Mouse (Mus musculus): ENCODE results near the gene Plxnb2. TPM values are rescaled to one million over a fixed set of nuclear protein-coding genes. Genes with fewer than 3 reads are reported as not detected.
A peak's percentile ranks its signal among the peaks of the same experiment; 100 is the strongest.

Plxnb2 gene
- polyA plus RNA-seq, 1 experiment, result 210 TPM

DNA sequence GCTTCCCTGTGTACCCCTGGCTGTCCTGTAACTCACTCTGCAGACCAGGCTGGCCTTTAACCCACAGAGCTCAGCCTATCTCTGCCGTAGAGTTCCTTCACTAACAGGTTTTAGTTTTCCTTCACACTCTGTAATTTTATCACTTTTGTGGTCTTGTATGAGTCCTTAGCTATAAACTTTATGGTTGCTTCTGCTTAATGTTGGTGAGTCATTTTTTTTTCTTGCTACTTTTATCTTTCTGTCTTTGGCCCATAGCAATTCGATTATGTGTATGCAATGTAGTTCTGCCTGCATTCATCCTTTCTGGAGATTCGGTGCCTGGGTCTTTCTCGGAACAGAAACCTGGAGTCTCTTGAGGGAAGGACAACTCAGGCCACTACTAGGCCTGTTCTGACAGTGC is 26.9 kb upstream of the Plxnb2 start:
- no peak for TF ChIP-seq CTCF (IDR thresholded peaks at IDR 0.05; ENCODE audit: insufficient read depth, low read length)
- no peak for TF ChIP-seq POLR2A (IDR thresholded peaks at IDR 0.05; ENCODE audit: borderline replicate concordance, extremely low read depth, low read depth, low read length)
- H3K4me1 ChIP-seq (ENCODE audit: control insufficient read depth, insufficient read depth, low read length), result no peaks in the 10 kb centered on the region; the same call in 1 of the 2 replicates
- DNase-seq, result no peak
- WGBS, result 78% methylated on average over 4 of the region's 4 CpGs
- H3K4me3 ChIP-seq (replicated peaks; ENCODE audit: extremely low read depth, low read depth, low read length), result no peak overlapping the region

DNA sequence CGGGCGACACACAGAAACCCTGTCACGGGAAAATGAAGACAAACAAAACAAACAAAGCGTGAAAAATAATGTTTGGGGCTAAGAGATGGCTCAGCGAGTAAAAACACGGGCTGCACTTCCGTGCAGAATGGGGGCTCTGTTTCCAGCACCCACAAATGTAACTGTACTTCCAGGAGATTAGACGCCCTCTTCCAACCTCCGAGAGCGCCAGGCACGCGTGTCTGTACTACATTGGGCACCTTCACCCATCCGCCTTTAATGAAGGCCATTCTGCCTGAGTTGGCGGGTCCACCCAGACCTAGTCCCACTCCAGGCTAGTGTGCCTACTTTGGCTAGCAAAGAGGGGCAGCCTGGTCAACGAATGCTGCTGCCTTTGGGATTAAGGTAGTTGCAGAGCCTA is 16.5 kb upstream of the Plxnb2 start:
- TF ChIP-seq POLR2A (IDR thresholded peaks at IDR 0.05; ENCODE audit: borderline replicate concordance, extremely low read depth, low read depth, low read length), result no peak
- TF ChIP-seq CTCF (IDR thresholded peaks at IDR 0.05; ENCODE audit: insufficient read depth, low read length), result no peak
- 51% methylated on average over 15 of the region's 15 CpGs for WGBS
- Histone ChIP-seq H3K4me3 (replicated peaks; ENCODE audit: extremely low read depth, low read depth, low read length) (peak overlapping the region; percentile 99), H3K4me1 (ENCODE audit: control insufficient read depth, insufficient read depth, low read length) (peaks cover 4% of the 10 kb centered on the region; the same call in 1 of the 2 replicates)
- no peak for DNase-seq

DNA sequence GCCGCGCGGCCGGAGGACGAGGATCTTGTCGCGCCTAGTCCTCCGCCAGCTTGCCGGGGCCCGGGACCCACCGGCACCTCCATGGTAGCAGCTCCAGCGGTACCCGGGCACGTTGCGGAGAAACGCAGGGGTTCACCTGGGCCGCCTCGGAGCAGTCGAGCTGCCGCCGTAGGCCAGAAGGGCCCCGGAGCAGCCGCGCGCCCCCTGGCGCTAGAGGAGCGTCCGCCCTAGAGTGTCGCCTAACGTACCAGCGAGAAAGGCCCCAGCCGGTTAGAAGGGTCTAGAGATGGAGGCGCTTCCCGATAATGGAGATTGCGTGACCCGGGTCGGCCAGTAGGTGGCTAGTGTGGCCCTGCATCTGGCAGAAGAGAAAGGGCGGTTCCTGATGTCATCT is 15.7 kb upstream of the Plxnb2 start, which contains the start of gene Dennd6b:
Gene Dennd6b (minus strand): TSS at position 184 of the 394 bp plus-strand sequence.
- peak; percentile 83 for TF ChIP-seq CTCF (IDR thresholded peaks at IDR 0.05; ENCODE audit: insufficient read depth, low read length)
- TF ChIP-seq POLR2A (IDR thresholded peaks at IDR 0.05; ENCODE audit: borderline replicate concordance, extremely low read depth, low read depth, low read length), result peak; percentile 34; the same call in 1 of the 2 replicates
- peak; percentile 93 for DNase-seq
- H3K4me1 ChIP-seq (ENCODE audit: control insufficient read depth, insufficient read depth, low read length), result peaks cover 4% of the 10 kb centered on the region; the same call in 1 of the 2 replicates
- WGBS, result under 1% methylated on average over 38 of the region's 38 CpGs
- peak within 1 kb of the TSS; percentile 99 for H3K4me3 ChIP-seq (replicated peaks; ENCODE audit: extremely low read depth, low read depth, low read length)

DNA sequence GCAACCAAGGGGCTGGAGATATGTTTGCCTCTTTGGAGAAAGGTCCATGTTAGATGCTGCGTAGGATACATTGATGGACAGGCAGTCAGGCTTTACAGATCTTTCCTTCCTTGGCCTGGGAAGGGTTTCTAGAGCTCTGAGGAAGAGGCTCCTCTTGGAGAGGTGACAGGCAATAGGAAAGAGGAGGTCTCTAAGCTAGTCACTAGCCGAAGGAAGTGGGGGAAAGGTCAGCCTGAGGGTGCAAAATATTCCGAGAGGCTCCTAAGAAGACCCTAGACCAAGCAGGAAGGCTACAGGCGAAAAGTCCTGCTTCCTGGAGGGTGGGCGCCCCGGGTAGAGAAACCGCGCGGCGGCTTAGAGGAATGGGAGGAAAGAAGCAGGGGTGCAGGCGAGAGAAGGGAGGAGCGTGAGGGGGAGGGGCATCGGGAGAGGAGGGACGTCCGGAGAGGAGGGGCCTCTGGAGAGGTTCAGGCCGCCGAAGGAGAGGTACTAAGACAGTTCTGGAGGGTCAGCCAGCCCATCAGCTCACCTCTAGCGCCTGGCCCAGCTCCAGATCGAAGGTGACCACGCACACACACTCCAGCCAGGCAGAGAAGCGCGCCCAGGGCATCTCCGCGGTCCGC is 15.2 kb upstream of the Plxnb2 start:
- under 1% methylated on average over 25 of the region's 25 CpGs for WGBS
- DNase-seq, result peak; percentile 94
- Histone ChIP-seq H3K4me3 (replicated peaks; ENCODE audit: extremely low read depth, low read depth, low read length) (peak overlapping the region; percentile 99), H3K4me1 (ENCODE audit: control insufficient read depth, insufficient read depth, low read length) (peaks cover 4% of the 10 kb centered on the region; the same call in 1 of the 2 replicates)
- TF ChIP-seq CTCF (IDR thresholded peaks at IDR 0.05; ENCODE audit: insufficient read depth, low read length) (no peak), POLR2A (IDR thresholded peaks at IDR 0.05; ENCODE audit: borderline replicate concordance, extremely low read depth, low read depth, low read length) (peak; percentile 98; the same call in 1 of the 2 replicates)

DNA sequence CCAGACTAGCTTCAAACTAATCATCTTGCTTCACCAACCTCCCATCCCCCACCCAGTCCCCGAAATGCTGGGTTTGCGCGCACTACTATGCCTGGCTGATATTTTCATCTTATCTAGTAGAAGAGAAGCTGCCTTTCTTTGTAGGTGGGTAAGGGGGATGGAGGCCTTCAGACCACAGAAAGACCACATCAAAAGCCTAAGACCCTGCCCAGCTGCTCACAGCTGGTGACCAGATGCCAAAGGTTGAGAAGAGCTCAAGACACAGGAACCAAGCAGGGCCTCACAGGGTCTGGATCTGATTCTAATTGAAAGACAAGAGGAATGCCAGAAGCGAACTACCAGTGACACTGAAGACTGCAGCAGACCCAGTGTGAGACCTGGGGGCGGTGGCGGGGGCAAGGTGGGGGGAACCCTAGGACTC is 14.7 kb upstream of the Plxnb2 start:
- WGBS, result 45% methylated on average over 6 of the region's 6 CpGs
- no peak for TF ChIP-seq CTCF (IDR thresholded peaks at IDR 0.05; ENCODE audit: insufficient read depth, low read length)
- TF ChIP-seq POLR2A (IDR thresholded peaks at IDR 0.05; ENCODE audit: borderline replicate concordance, extremely low read depth, low read depth, low read length), result no peak
- no peak for DNase-seq
- Histone ChIP-seq H3K4me1 (ENCODE audit: control insufficient read depth, insufficient read depth, low read length) (peaks cover 4% of the 10 kb centered on the region; the same call in 1 of the 2 replicates), H3K4me3 (replicated peaks; ENCODE audit: extremely low read depth, low read depth, low read length) (no peak overlapping the region)

DNA sequence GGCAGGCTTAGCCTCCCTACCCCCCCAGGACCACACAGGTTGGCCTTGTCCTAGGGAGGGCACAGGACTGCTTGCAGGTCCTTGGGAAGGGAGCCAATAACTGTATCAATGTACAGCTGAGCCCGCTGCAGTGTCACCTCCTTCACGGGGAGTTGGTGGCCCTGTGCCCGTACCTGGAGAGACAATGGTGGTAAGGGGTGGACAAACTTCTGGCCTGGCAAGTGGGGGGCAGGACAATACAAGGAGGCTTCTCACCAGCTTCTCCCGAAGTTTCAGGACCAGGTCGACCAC is 4.3 kb upstream of the Plxnb2 start:
- 0 out of 2 replicates have a peak, but pooled peaks cover 4% of the 10 kb centered on the region for H3K4me1 ChIP-seq (ENCODE audit: control insufficient read depth, insufficient read depth, low read length)
- no peak overlapping the region for H3K4me3 ChIP-seq (replicated peaks; ENCODE audit: extremely low read depth, low read depth, low read length)
- 86% methylated on average over 5 of the region's 5 CpGs for WGBS
- no peak for DNase-seq
- TF ChIP-seq POLR2A (IDR thresholded peaks at IDR 0.05; ENCODE audit: borderline replicate concordance, extremely low read depth, low read depth, low read length), result no peak
- TF ChIP-seq CTCF (IDR thresholded peaks at IDR 0.05; ENCODE audit: insufficient read depth, low read length), result no peak

DNA sequence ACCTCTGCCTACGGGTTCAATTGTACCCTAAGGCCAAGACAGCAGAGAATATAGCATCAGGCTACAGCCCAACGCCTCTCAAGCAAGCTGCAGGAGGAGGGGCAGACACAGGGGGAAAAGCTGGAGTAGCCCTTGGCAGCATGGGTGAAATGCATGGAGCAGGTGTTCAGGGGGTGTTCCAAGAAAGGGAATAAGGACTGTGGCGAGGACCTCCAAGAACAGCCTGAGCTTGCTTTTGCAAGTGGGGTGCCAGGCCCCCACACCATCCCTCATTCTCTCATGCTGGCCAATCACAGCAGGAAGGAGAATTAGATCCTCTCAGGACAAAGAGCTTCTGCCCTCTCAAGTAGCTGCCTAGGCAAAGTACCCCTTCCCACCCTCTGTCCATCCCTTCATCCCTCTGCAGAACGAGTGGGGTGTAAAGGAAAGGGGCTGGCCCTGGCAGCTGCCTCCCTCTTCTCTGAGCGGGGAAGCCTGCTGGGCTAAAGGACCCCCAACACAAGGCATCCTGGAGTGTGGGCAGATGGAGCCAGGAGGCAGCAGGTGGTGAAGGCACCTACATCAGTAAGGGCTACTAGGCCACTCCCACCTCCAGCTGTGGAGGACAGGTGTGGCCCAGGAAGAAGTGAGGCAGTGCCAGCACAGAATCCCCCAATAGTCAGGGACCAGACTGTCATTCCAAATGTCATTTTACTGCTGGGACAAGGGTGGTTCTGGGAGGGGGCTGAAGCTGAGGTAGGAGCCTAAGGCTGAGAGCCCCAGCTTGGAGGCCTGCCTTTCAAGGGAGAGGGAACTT is 3.8 kb upstream of the Plxnb2 start:
- no peak for DNase-seq
- 84% methylated on average over 5 of the region's 5 CpGs for WGBS
- TF ChIP-seq POLR2A (IDR thresholded peaks at IDR 0.05; ENCODE audit: borderline replicate concordance, extremely low read depth, low read depth, low read length) (no peak), CTCF (IDR thresholded peaks at IDR 0.05; ENCODE audit: insufficient read depth, low read length) (no peak)
- H3K4me3 ChIP-seq (replicated peaks; ENCODE audit: extremely low read depth, low read depth, low read length), result no peak overlapping the region
- H3K4me1 ChIP-seq (ENCODE audit: control insufficient read depth, insufficient read depth, low read length), result 0 out of 2 replicates have a peak, but pooled peaks cover 4% of the 10 kb centered on the region

DNA sequence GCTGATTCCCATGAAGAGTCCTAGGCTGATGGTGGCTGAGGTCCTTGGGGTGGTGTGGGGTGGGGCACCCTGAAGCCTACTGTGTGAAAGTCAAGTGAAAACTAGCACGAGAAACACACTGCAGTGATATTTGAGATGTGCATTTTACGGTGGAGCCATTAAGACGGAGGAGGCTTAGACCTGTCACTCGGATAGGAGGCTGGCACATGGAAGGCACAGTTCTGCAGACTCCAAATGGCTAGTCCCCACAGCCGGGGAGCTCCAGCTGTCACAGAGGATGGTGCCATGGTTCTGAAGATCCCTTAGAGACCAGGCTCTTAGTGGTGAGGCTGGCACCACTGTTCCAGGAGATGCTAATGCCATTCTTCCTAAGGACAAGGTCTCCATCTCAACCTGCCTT is 2.3 kb upstream of the Plxnb2 start:
- TF ChIP-seq CTCF (IDR thresholded peaks at IDR 0.05; ENCODE audit: insufficient read depth, low read length), result no peak
- no peak for TF ChIP-seq POLR2A (IDR thresholded peaks at IDR 0.05; ENCODE audit: borderline replicate concordance, extremely low read depth, low read depth, low read length)
- WGBS, result 79% methylated on average over 5 of the region's 5 CpGs
- no peak overlapping the region for H3K4me3 ChIP-seq (replicated peaks; ENCODE audit: extremely low read depth, low read depth, low read length)
- DNase-seq, result no peak
- peaks cover 14% of the 10 kb centered on the region for H3K4me1 ChIP-seq (ENCODE audit: control insufficient read depth, insufficient read depth, low read length)

DNA sequence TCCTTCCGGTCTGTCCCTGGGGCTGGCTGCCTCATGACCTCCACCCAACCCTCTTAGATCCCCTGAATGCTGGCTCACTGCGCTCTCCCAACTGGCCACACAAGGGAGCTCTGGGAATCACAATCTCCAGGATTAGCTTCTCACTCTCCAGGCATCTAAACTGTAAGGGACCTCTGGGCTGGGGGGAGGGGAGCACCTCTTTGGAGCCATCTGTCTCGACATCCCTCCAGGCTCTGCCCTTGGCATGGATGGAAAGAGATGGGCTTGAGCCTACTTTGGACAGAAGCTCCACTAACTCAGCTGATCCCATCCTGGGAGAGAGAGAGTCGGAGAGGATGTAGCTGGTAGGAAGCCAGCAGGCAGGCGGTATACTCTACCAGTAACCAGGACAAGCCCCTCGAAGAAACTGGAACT is 1.7 kb upstream of the Plxnb2 start:
- TF ChIP-seq POLR2A (IDR thresholded peaks at IDR 0.05; ENCODE audit: borderline replicate concordance, extremely low read depth, low read depth, low read length) (no peak), CTCF (IDR thresholded peaks at IDR 0.05; ENCODE audit: insufficient read depth, low read length) (peak; percentile 18; the same call in 1 of the 2 replicates)
- DNase-seq, result no peak
- Histone ChIP-seq H3K4me1 (ENCODE audit: control insufficient read depth, insufficient read depth, low read length) (peaks cover 18% of the 10 kb centered on the region), H3K4me3 (replicated peaks; ENCODE audit: extremely low read depth, low read depth, low read length) (no peak overlapping the region)
- 23% methylated on average over 6 of the region's 6 CpGs for WGBS

All from lung, adult 2 months (tissue).